Mouse (Mus musculus) forebrain, postnatal 0 days (tissue): ENCODE measurements around the gene 1500011B03Rik. TPM values are rescaled to one million over a fixed set of nuclear protein-coding genes. Genes with fewer than 3 reads are reported as not detected.
"Not testable (repeated sequence)": the region's sequence is repeated elsewhere in the genome, so short reads cannot be mapped to it uniquely, and the experiment has no call there.

Source experiments
- ATAC-seq: fragments of 200-750 bp; cut with Nextera tagmentation; 2 replicates; pipeline ENCODE4 v1.8.0; 2017; ENCODE audit warnings: mild to moderate bottlenecking, moderate library complexity
- DNase-seq: peaks from one replicate; pipeline ENCODE4 v3.0.0-alpha.2; 2015
- H3K27ac ChIP-seq: fragments of 300-500 bp; sonication (generic); 2 replicates; pipeline ENCODE4 v1.5.1; 2014; ENCODE audit warnings: low read depth, mild to moderate bottlenecking, antibody characterized with exemption, low read length, moderate library complexity, mixed read lengths
- H3K27me3 ChIP-seq: fragments of 300-500 bp; sonication (generic); 2 replicates; pipeline ENCODE4 v1.6.1; 2014; ENCODE audit warnings: mild to moderate bottlenecking, low read length, mixed read lengths; ENCODE audit not compliant: insufficient read depth
- H3K36me3 ChIP-seq: fragments of 300-500 bp; sonication (generic); 2 replicates; pipeline ENCODE4 v1.6.1; 2014; ENCODE audit warnings: mild to moderate bottlenecking, moderate library complexity; ENCODE audit not compliant: insufficient read depth
- H3K4me1 ChIP-seq: fragments of 300-500 bp; sonication (generic); 2 replicates; pipeline ENCODE4 v1.6.1; 2014; ENCODE audit warnings: antibody characterized with exemption; ENCODE audit not compliant: insufficient read depth
- H3K4me2 ChIP-seq: fragments of 300-500 bp; sonication (generic); 2 replicates; pipeline ENCODE4 v1.6.1; 2014; ENCODE audit warnings: low read depth, mild to moderate bottlenecking, moderate library complexity
- H3K4me3 ChIP-seq: fragments of 300-500 bp; sonication (generic); 2 replicates; pipeline ENCODE4 v1.5.1; 2014; ENCODE audit warnings: low read depth, low read length, mixed read lengths
- H3K9ac ChIP-seq: fragments of 300-500 bp; sonication (generic); 2 replicates; pipeline ENCODE4 v1.6.1; 2014; ENCODE audit warnings: mild to moderate bottlenecking
- H3K9me3 ChIP-seq: fragments of 300-500 bp; sonication (generic); 2 replicates; pipeline ENCODE4 v1.6.1; 2016; ENCODE audit warnings: low read length
- CTCF ChIP-seq: sonication (generic); IDR thresholded peaks from 2 replicates; pipeline ENCODE4 v1.5.1; 2016; ENCODE audit warnings: antibody characterized with exemption, control low read depth, low read depth
- WGBS: fragments of 180-500 bp; shearing (Covaris S2); extraction: QIAGEN DNeasy Blood & Tissue Kit; methylation state at CpG from one replicate; pipeline ENCODE4 v1.1.7; 2014; 5-methylcytosine and 5-hydroxymethylcytosine counted together
- polyA plus RNA-seq: library from polyadenylated mRNA; unstranded; fragments of >200 nt; fragmentation: Nextera tagmentation; extraction: Ambion mirVana; gene quantifications from 2 replicates; pipeline ENCODE4 v1.2.1, GENCODE M21; 2015
- total RNA-seq: library from RNA; depleted of rRNA; stranded (reverse); fragments of >200 nt; gene quantifications from 2 replicates; pipeline ENCODE4 v1.2.3, GENCODE M21; 2014

The 1500011B03Rik gene
- total and polyA plus RNA-seq, 2 experiments from 2014 or later = 298 to 378 TPM

GRCm38 (mm10) chr5:114851565-114852236 lies 28.4 kb upstream of the 1500011B03Rik start:
- TF ChIP-seq CTCF = no peak
- no peak for ATAC-seq
- 89% methylated on average over 20 of the region's 20 CpGs for WGBS

DNA sequence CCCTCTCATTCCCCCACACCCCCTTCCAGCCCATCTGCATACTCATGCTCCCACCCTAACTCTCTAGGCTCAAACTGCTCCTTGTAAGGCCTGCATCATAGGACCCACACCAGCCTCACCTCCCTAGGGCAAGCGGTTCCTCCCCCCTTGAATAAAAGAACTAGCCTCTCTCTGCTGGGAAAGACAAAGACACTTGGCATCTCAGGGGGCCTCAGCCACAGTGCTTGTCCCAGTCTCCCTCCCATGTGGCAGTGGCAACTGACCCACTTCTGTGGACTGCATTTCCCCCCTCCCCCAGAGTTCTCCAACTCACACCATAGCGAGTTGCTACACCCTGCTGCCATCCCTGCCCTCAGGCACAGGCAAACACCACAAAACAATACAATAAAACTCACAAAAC lies 21.1 kb upstream of the 1500011B03Rik start:
- not testable (repeated sequence) for H3K9ac ChIP-seq, H3K9me3 ChIP-seq, H3K4me3 ChIP-seq, H3K4me2 ChIP-seq, H3K27me3 ChIP-seq, ATAC-seq, H3K36me3 ChIP-seq, H3K4me1 ChIP-seq, H3K27ac ChIP-seq, DNase-seq
- 61% methylated on average over 2 of the region's 2 CpGs for WGBS

More at GRCm38 (mm10) chr5:114851565-114852236, 28.4 kb upstream of the 1500011B03Rik start:
- Histone ChIP-seq H3K36me3 (no peaks in the 10 kb centered on the region), H3K4me2 (no peak overlapping the region), H3K4me1 (no peaks in the 10 kb centered on the region), H3K9ac (no peak overlapping the region), H3K9me3 (no peaks in the 10 kb centered on the region), H3K27me3 (no peaks in the 10 kb centered on the region), H3K4me3 (no peak overlapping the region), H3K27ac (no peak overlapping the region)
- DNase-seq = no peak

- DNase-seq (no peak), ATAC-seq (no peak)
- 66% methylated on average over 5 of the region's 5 CpGs for WGBS
Measured at GRCm38 (mm10) chr5:114842674-114843073, 19.4 kb upstream of the 1500011B03Rik start.

DNA sequence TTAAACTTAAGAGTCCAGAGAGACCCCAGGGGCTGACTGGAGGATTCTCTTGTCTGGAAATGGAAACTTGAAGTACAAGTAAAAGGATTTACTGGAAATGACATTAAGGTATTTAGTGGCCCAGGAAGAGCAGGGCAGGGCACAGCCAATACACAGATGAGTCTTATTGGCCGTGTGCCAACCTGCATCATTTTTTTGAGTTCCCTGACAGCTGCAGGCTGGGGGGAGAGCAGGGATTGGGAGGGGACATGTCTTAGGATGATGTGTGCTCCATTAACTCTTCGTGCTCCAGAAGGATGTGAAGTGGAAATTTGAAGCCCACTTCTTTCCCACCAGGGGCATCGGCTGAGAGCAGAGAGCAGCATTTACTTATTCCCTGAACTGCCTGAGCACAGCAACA lies 18.9 kb upstream of the 1500011B03Rik start:
- 43% methylated on average over 3 of the region's 3 CpGs for WGBS
- not testable (repeated sequence) for H3K36me3 ChIP-seq, ATAC-seq, H3K9me3 ChIP-seq, H3K9ac ChIP-seq, H3K27ac ChIP-seq, H3K4me2 ChIP-seq, H3K27me3 ChIP-seq, H3K4me1 ChIP-seq, H3K4me3 ChIP-seq
- peak; percentile 20 for DNase-seq

More at GRCm38 (mm10) chr5:114842674-114843073, 19.4 kb upstream of the 1500011B03Rik start:
- no peak overlapping the region for H3K9ac ChIP-seq
- H3K27me3 ChIP-seq = no peaks in the 10 kb centered on the region
- H3K27ac ChIP-seq = no peak overlapping the region
- no peaks in the 10 kb centered on the region for H3K36me3 ChIP-seq
- H3K4me3 ChIP-seq = no peak overlapping the region
- H3K4me1 ChIP-seq = no peaks in the 10 kb centered on the region
- TF ChIP-seq CTCF = no peak
- H3K9me3 ChIP-seq = no peaks in the 10 kb centered on the region
- no peak overlapping the region for H3K4me2 ChIP-seq

DNA sequence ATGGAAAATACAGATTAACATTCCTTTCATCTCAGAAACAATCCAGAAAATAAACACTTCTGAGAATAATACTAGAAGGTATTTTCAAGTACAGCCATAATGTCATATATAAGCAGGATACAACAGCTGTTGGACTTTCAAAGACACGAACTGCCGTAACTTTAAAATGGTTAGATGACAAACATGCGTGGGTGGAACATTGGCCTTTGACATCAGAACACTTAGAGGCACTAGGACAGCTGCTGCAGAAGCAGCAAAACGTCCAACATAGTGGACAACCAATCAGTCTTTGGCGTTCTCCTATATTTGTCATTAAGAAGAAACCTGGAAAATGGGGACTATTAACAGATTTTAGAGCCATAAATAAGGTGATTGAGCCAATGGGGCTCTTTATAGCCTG lies 17.2 kb upstream of the 1500011B03Rik start:
- not testable (repeated sequence) for ATAC-seq, H3K27ac ChIP-seq, DNase-seq, H3K4me2 ChIP-seq, H3K36me3 ChIP-seq, H3K9me3 ChIP-seq, H3K9ac ChIP-seq, H3K27me3 ChIP-seq, H3K4me3 ChIP-seq, H3K4me1 ChIP-seq
- WGBS = 82% methylated on average over 5 of the region's 5 CpGs

DNA sequence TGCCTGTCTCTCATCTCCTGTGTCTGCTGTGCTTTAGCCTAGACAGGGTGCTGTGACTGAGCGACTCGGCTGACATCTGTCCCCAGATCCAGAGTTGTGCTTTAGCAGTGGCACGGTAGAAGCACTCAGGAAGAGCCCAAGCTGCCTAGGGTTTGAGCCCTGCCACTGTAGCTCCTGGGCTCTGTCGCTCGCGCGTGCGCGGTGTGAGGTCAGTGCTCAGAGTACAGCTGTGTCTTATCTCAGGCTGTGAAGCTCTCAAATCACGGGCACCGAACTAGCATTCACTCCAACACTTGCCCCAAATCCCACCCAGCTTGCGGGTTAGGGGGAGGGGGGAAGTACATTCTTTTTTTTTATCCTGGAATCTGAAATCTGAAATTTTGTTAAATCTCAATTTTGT lies 13.6 kb upstream of the 1500011B03Rik start:
- DNase-seq = no peak
- no peak for TF ChIP-seq CTCF
- Histone ChIP-seq H3K9me3 (no peaks in the 10 kb centered on the region), H3K4me3 (no peak overlapping the region), H3K36me3 (no peaks in the 10 kb centered on the region), H3K27me3 (no peaks in the 10 kb centered on the region), H3K27ac (no peak overlapping the region), H3K4me2 (no peak overlapping the region), H3K4me1 (no peaks in the 10 kb centered on the region), H3K9ac (no peak overlapping the region)
- no peak for ATAC-seq
- WGBS = 65% methylated on average over 12 of the region's 12 CpGs

DNA sequence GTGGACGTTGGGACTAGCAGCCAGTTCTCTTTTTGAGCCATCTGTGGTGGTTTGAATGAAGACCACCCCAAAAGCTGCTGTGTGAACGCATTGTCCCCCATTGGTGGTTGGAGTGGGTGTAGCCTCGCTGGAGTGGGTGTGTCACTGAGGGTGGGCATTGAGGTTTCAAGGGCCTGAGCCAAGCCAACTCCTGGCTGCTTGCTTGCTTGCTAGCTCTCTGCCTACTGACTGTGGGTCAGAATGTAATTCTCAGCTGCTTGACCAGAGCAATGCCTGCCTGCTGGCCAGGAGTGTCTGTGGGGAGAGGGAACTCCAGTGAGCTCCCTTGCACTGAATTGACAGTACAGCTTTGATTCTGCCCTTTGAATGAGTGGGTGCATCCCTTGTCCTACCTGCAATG lies 6.5 kb upstream of the 1500011B03Rik start:
- H3K4me3 ChIP-seq = no peak overlapping the region
- ATAC-seq (no peak), DNase-seq (no peak)
- H3K36me3 ChIP-seq = no peaks in the 10 kb centered on the region
- no peak for TF ChIP-seq CTCF
- no peaks in the 10 kb centered on the region for H3K9me3 ChIP-seq
- H3K27ac ChIP-seq = no peak overlapping the region
- no peak overlapping the region for H3K4me2 ChIP-seq
- WGBS = 67% methylated on average over 3 of the region's 3 CpGs
- no peaks in the 10 kb centered on the region for H3K27me3 ChIP-seq
- no peaks in the 10 kb centered on the region for H3K4me1 ChIP-seq
- H3K9ac ChIP-seq = no peak overlapping the region

DNA sequence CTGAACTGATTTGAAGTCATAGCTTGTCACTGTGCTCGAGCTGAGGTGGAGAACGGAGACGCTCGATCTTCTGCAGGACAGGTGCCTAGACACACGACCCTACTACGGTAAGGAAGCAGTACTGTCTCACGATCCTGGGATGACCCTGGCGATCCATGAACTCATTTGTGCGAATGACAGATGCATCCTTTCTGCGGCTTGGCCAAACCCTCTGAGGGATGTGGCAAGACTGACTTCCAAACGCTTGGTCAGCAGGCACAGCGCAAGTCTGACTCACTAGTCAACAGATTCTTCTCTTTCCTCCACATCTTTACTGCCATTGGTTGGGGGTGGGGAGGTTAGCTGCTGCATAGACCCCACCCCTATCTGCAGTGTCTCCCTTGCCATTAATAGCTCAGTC lies 4.2 kb upstream of the 1500011B03Rik start:
- no peaks in the 10 kb centered on the region for H3K4me1 ChIP-seq
- no peak for TF ChIP-seq CTCF
- H3K27me3 ChIP-seq = no peaks in the 10 kb centered on the region
- WGBS = 94% methylated on average over 12 of the region's 12 CpGs
- no peak overlapping the region for H3K27ac ChIP-seq
- DNase-seq = no peak
- H3K36me3 ChIP-seq = no peaks in the 10 kb centered on the region
- no peaks in the 10 kb centered on the region for H3K9me3 ChIP-seq
- ATAC-seq = no peak
- H3K9ac ChIP-seq = no peak overlapping the region
- H3K4me3 ChIP-seq = no peak overlapping the region
- H3K4me2 ChIP-seq = no peak overlapping the region
